Mouse (Mus musculus) embryonic fibroblast, embryonic 13.5 days (primary cell): ENCODE data around the gene Ttyh2.

Experiments used
- CTCF ChIP-seq: IDR thresholded peaks from 2 replicates; pipeline ENCODE4 v1.5.1; 2011; ENCODE audit warnings: mild to moderate bottlenecking, control low read depth, low read length, moderate library complexity, borderline replicate concordance; ENCODE audit not compliant: insufficient read depth
- POLR2A ChIP-seq: IDR thresholded peaks from 2 replicates; pipeline ENCODE4 v1.6.1; 2011; ENCODE audit warnings: low read depth, mild to moderate bottlenecking, control low read depth, low read length, moderate library complexity

- TF ChIP-seq CTCF (no peak), POLR2A (no peak)
These were observed 13.5 kb downstream of the Ttyh2 start for GRCm38 (mm10) chr11:114688729-114689128.
